10 mouse cellular contexts compared by ENCODE assay signal in the genomic region with DNA sequence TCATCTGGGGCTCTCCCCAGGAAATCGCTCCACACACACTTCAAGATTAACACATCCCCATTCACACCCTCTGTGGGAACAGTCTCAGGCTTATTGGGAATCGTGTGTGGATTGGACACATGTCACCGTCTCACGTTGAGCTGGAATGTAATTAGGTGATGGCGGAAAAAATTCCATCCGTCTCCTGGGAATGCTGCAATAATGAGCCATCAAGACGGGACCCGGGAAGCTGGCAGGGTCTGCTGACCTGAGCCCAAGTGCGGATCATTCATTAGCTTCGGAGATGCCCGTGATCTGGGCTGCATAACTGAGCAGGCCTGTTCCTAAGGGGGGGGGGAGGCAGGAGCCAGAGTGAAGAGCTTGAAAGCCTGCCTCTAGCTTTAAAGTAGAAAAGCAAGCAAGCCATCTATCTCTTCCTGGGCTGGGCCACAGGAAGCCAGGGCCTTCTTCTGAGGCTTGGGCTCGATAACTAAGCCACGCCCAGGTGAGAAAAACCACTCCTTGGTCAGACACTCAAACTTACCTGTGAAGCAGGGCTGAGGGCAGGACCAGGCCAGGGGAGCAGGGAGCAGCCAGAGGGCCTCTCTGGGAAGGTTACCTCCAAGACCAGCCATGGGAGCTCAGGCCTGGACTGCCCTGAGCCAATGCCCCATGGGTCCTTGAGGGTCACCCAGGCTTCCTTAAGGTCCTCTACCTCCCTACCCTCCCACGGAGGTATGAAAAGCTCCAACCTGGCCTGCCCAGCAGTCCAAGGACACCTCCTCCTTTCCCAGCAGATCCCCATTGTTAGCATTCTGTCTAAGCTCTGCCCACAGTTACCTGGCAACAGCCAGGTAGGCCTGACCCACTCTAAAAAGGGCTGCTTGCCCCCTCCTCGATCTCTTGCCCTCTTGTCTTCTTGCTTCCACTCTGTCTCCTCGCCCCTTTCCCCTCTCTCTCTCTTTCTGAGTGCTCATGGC. TPM values are rescaled to one million over a fixed set of nuclear protein-coding genes. Genes with fewer than 3 reads are reported as not detected.
DNase-seq lines count a peak whose midpoint lies in the region; ATAC-seq and TF ChIP-seq lines count a peak whose summit lies in the region.
"Had no signal": no experiment of that assay in that cellular context is flagged by ENCODE, and none has a peak within 500 bp of the region (broad histone marks: within the 10 kb centered on the region; RNA-seq: fewer than 3 reads in every experiment).

No protein-coding gene starts in this region.

- H3K27me3 ChIP-seq in forebrain, embryonic 14.5 days (replicated peaks; ENCODE audit: control insufficient read depth, insufficient read depth, low read length), result no peaks in the 10 kb centered on the region
- no peaks in the 10 kb centered on the region for H3K27me3 ChIP-seq in liver, embryonic 14.5 days (ENCODE audit: control insufficient read depth, insufficient read depth, low read length)

- H3K36me3 ChIP-seq in forebrain, embryonic 14.5 days (ENCODE audit: control insufficient read depth, insufficient read depth, low read length), result no peaks in the 10 kb centered on the region
- H3K36me3 ChIP-seq in liver, embryonic 14.5 days (replicated peaks; ENCODE audit: control insufficient read depth, insufficient read depth, low read depth), result no peaks in the 10 kb centered on the region

- H3K4me3 ChIP-seq in forebrain, embryonic 14.5 days (ENCODE audit: low read depth, low read length), result no peak overlapping the region
- H3K4me3 ChIP-seq in liver, embryonic 14.5 days (ENCODE audit: insufficient read depth in 1 of 2, low read depth in 2 of 2, low read length in 2 of 2), result no peak overlapping the region

- WGBS in forebrain, embryonic 14.5 days, result 31% methylated on average over 16 of the region's 16 CpGs
- 55% methylated on average over 16 of the region's 16 CpGs for WGBS in liver, embryonic 14.5 days (ENCODE audit: insufficient replicate concordance)

- H3K4me2 ChIP-seq in forebrain, embryonic 14.5 days (ENCODE audit: low read length), result no peak overlapping the region
- no peak overlapping the region for H3K4me2 ChIP-seq in liver, embryonic 14.5 days (ENCODE audit: low read depth)

- TF ChIP-seq EP300 in liver, embryonic 14.5 days (IDR thresholded peaks at IDR 0.05; ENCODE audit: low read depth), result no peak

- no peak for TF ChIP-seq CTCF in liver, embryonic 14.5 days (IDR thresholded peaks at IDR 0.05; ENCODE audit: low read depth)

- H3K27ac ChIP-seq in forebrain, embryonic 14.5 days (ENCODE audit: low read depth, low read length), result no peak overlapping the region; the same call in 1 of the 2 replicates
- no peak overlapping the region for H3K27ac ChIP-seq in liver, embryonic 14.5 days

- H3K9me3 ChIP-seq in forebrain, embryonic 14.5 days (replicated peaks; ENCODE audit: control insufficient read depth, low read length), result no peaks in the 10 kb centered on the region
- no peaks in the 10 kb centered on the region for H3K9me3 ChIP-seq in liver, embryonic 14.5 days (ENCODE audit: control insufficient read depth, low read length)

- H3K4me1 ChIP-seq in forebrain, embryonic 14.5 days (ENCODE audit: control insufficient read depth, insufficient read depth, low read length), result peaks cover 6% of the 10 kb centered on the region
- peaks cover 12 to 17% of the 10 kb centered on the region in 2 experiments for H3K4me1 ChIP-seq in liver, embryonic 14.5 days (replicated peaks; ENCODE audit: control insufficient read depth in 2 of 2, insufficient read depth in 2 of 2, low read length in 1 of 2)

- ATAC-seq in forebrain, embryonic 14.5 days, result no peak
- ATAC-seq in liver, embryonic 14.5 days (ENCODE audit: insufficient read depth), result peak; percentile 37; the same call in 1 of the 2 replicates

- DNase-seq in lung, adult 18-20 months, result peak; percentile 67 to 68
- no peak for DNase-seq in lung, postnatal 14 days
- peak; percentile 42 for DNase-seq in forebrain, embryonic 14.5 days (ENCODE audit: low spot score)
- no peak for DNase-seq in liver, embryonic 14.5 days (ENCODE audit: low read depth in 3 of 3, low spot score in 3 of 3)
- peak; percentile 67 for DNase-seq in naive thymus-derived CD4-positive, alpha-beta T cell, adult 2 months (ENCODE audit: low read depth)
- DNase-seq in frontal cortex, postnatal 10 days (ENCODE audit: low spot score in 2 of 2), result no peak
- no peak for DNase-seq in layer of hippocampus, postnatal 10 days (ENCODE audit: low spot score in 2 of 2)
- DNase-seq in urinary bladder, postnatal 25 days (ENCODE audit: low spot score), result no peak
- DNase-seq: gastrocnemius, postnatal 10 days; left cerebral cortex, postnatal 4 days had no signal

- H3K9ac ChIP-seq in forebrain, embryonic 14.5 days (ENCODE audit: low read length), result 0 out of 2 replicates have a peak overlapping the region, but pooled peaks have one; percentile 21
- H3K9ac ChIP-seq in liver, embryonic 14.5 days (replicated peaks), result no peak overlapping the region; the same call in 1 of the 2 replicates

RNA-seq across cellular contexts. Expression of gene Rtn4rl1, which starts 52.1 kb away (rescaled TPM):
- polyA plus RNA-seq in forebrain, embryonic 14.5 days (2014; fragmentation: Nextera tagmentation; extraction: Ambion mirVana), result 5.0 and 7.4 TPM in 2 replicates
- polyA plus RNA-seq in liver, embryonic 14.5 days (2012; rRNA removed), result 0.56 and 0.61 TPM in 2 replicates
- 0.68 and 0.98 TPM in 2 replicates for polyA plus RNA-seq in liver, embryonic 14.5 days (2014; fragmentation: Nextera tagmentation; extraction: Ambion mirVana)
- total RNA-seq in layer of hippocampus, postnatal 10 days (2021), result 10 to 100 TPM; 54.5 to 58.5 TPM

RNA-seq across cellular contexts. Expression of gene Dph1, which starts 54.6 kb away (rescaled TPM):
- 15.9 and 17.6 TPM in 2 replicates for polyA plus RNA-seq in forebrain, embryonic 14.5 days (2014; fragmentation: Nextera tagmentation; extraction: Ambion mirVana)
- polyA plus RNA-seq in liver, embryonic 14.5 days (2012; rRNA removed), result 9.8 and 11.6 TPM in 2 replicates
- polyA plus RNA-seq in liver, embryonic 14.5 days (2014; fragmentation: Nextera tagmentation; extraction: Ambion mirVana), result 9.8 and 12.1 TPM in 2 replicates
- total RNA-seq in layer of hippocampus, postnatal 10 days (2021), result 10 to 100 TPM; 20.8 to 21.1 TPM

Comparison
In these comparisons a context has a peak if more than half of its experiments do, and no peak if none do; other contexts are left out.
1. DNase-seq: peak in lung, adult 18-20 months (2 of 2), forebrain, embryonic 14.5 days (single experiment) and naive thymus-derived CD4-positive, alpha-beta T cell, adult 2 months (single experiment); none in lung, postnatal 14 days (single experiment), liver, embryonic 14.5 days (0 of 3), frontal cortex, postnatal 10 days (0 of 2), layer of hippocampus, postnatal 10 days (0 of 2) and urinary bladder, postnatal 25 days (single experiment).